Mouse (Mus musculus) stomach, postnatal 0 days (tissue): ENCODE measurements around the gene Snap91. TPM values are rescaled to one million over a fixed set of nuclear protein-coding genes. Genes with fewer than 3 reads are reported as not detected.
A peak's percentile ranks its signal among the peaks of the same experiment; 100 is the strongest.

Source experiments
- ATAC-seq: fragments of 200-750 bp; cut with Nextera tagmentation; 2 replicates; pipeline ENCODE4 v1.8.0; 2017; ENCODE audit not compliant: low FRiP score, low TSS enrichment
- DNase-seq: peaks from one replicate; pipeline ENCODE4 v3.0.0-alpha.2; 2016; ENCODE audit warnings: low spot score
- H3K27ac ChIP-seq: fragments of 300-500 bp; sonication (generic); replicated peaks from 2 replicates; pipeline ENCODE4 v1.5.1; 2014; ENCODE audit warnings: mild to moderate bottlenecking, control low read depth
- H3K27me3 ChIP-seq: fragments of 300-500 bp; sonication (generic); 2 replicates; pipeline ENCODE4 v1.6.1; 2014; ENCODE audit warnings: low read length; ENCODE audit not compliant: control insufficient read depth, insufficient read depth
- H3K36me3 ChIP-seq: fragments of 300-500 bp; sonication (generic); 2 replicates; pipeline ENCODE4 v1.6.1; 2014; ENCODE audit warnings: low read length, mixed read lengths; ENCODE audit not compliant: control insufficient read depth, insufficient read depth
- H3K4me1 ChIP-seq: fragments of 300-500 bp; sonication (generic); replicated peaks from 2 replicates; pipeline ENCODE4 v1.6.1; 2014; ENCODE audit warnings: antibody characterized with exemption; ENCODE audit not compliant: control insufficient read depth, insufficient read depth
- H3K4me2 ChIP-seq: fragments of 300-500 bp; sonication (generic); replicated peaks from 2 replicates; pipeline ENCODE4 v1.6.1; 2014; ENCODE audit warnings: low read depth, mild to moderate bottlenecking, control low read depth, moderate library complexity
- H3K4me3 ChIP-seq: fragments of 300-500 bp; sonication (generic); 2 replicates; pipeline ENCODE4 v1.5.1; 2014; ENCODE audit warnings: low read depth, low read length, control low read depth
- H3K9ac ChIP-seq: fragments of 300-500 bp; sonication (generic); 2 replicates; pipeline ENCODE4 v1.6.1; 2014; ENCODE audit warnings: mild to moderate bottlenecking, low read length, control low read depth, mixed read lengths
- H3K9me3 ChIP-seq: fragments of 300-500 bp; sonication (generic); 2 replicates; pipeline ENCODE4 v1.6.1; 2016; ENCODE audit warnings: low read length; ENCODE audit not compliant: control insufficient read depth
- CTCF ChIP-seq: IDR thresholded peaks from 2 replicates; pipeline ENCODE4 v1.5.1; 2016; ENCODE audit warnings: antibody characterized with exemption, low read depth, mild to moderate bottlenecking, moderate library complexity
- EP300 ChIP-seq: optimal IDR thresholded peaks from 2 replicates; pipeline ENCODE3; 2016; ENCODE audit warnings: antibody characterized with exemption
- WGBS: fragments of 180-500 bp; shearing (Covaris S2); extraction: QIAGEN DNeasy Blood & Tissue Kit; methylation state at CpG from one replicate; pipeline ENCODE4 v1.1.7; 2014; 5-methylcytosine and 5-hydroxymethylcytosine counted together
- polyA plus RNA-seq: library from polyadenylated mRNA; unstranded; fragments of >200 nt; fragmentation: Nextera tagmentation; extraction: Ambion mirVana; gene quantifications from 2 replicates; pipeline ENCODE4 v1.2.1, GENCODE M21; 2015

The Snap91 gene
- polyA plus RNA-seq, 1 experiment from 2014 or later = 2.4 TPM

DNA sequence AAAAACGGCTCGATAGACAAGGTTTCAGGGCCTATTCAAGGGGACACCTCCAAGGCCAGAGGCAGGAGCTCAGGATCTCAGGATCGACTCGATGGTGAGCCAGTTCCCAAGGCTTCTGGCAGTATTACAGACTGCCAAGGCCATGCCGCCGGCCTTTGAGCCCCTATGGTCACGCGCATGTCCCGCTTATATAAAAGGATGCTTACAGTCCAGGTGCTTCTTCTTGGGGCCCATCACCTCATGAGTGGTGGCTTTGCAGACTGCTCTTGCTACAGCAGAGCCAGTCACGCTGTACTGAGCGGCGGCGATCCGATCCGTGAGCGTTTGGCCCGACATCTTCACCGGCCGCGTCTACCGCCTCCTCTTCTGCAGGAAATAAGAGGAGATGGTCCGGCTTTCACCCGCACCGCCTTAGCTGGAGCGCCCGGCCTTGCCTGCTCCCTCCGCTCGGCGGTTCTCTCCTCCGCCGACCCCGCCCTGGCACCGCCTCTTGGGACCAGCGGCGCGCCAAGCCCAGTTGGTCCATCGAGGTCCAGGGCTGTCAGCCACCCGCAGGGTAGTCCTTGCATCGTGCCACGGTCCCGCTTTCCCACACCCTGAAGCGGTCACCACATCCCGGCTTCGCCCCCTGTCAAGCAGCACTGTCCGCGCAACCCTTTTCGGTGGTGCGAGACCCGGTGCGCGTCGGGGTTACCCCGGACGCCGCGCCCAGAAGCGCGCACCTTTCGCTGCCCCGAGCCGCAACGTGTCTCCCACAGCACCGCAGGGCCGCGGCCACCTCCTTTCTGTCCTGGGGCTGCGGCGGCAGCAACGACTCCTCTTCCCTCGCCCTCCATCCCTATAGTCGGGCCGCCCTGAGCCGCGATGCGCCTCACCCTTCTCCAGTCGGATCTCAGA, 990 bp downstream of the Snap91 start:
- TF ChIP-seq CTCF (no peak), EP300 (no peak)
- DNase-seq = peak; percentile 28
- peak overlapping the region; percentile 94 for H3K4me2 ChIP-seq
- peak overlapping the region; percentile 27; the same call in 1 of the 2 replicates for H3K9ac ChIP-seq
- peak; percentile 45; the same call in 1 of the 2 replicates for ATAC-seq
- H3K27ac ChIP-seq = no peak overlapping the region
- peaks cover 13% of the 10 kb centered on the region; the same call in 1 of the 2 replicates for H3K27me3 ChIP-seq
- H3K4me3 ChIP-seq = peak overlapping the region; percentile 55
- no peaks in the 10 kb centered on the region for H3K36me3 ChIP-seq
- no peaks in the 10 kb centered on the region for H3K4me1 ChIP-seq
- WGBS = 1% methylated on average over 70 of the region's 75 CpGs
- no peaks in the 10 kb centered on the region for H3K9me3 ChIP-seq

- H3K4me1 ChIP-seq = no peaks in the 10 kb centered on the region
- ATAC-seq (no peak), DNase-seq (no peak)
- H3K4me2 ChIP-seq = no peak overlapping the region
- H3K27ac ChIP-seq = no peak overlapping the region
- no peak overlapping the region for H3K4me3 ChIP-seq
- TF ChIP-seq EP300 = no peak
- no peak for TF ChIP-seq CTCF
- no peak overlapping the region for H3K9ac ChIP-seq
- 74% methylated on average over 6 of the region's 6 CpGs for WGBS
- peaks cover 13% of the 10 kb centered on the region; the same call in 1 of the 2 replicates for H3K27me3 ChIP-seq
- no peaks in the 10 kb centered on the region for H3K36me3 ChIP-seq
- H3K9me3 ChIP-seq = no peaks in the 10 kb centered on the region
Measured at GRCm38 (mm10) chr9:86878716-86879115, 1.7 kb downstream of the Snap91 start.

GRCm38 (mm10) chr9:86873681-86874080, 6.8 kb downstream of the Snap91 start:
- H3K36me3 ChIP-seq = no peaks in the 10 kb centered on the region
- H3K4me1 ChIP-seq = no peaks in the 10 kb centered on the region
- no peaks in the 10 kb centered on the region for H3K9me3 ChIP-seq
- DNase-seq = no peak
- no peak overlapping the region for H3K4me3 ChIP-seq
- no peak overlapping the region for H3K4me2 ChIP-seq
- 63% methylated on average over 4 of the region's 4 CpGs for WGBS
- H3K27me3 ChIP-seq = 0 out of 2 replicates have a peak, but pooled peaks cover 4% of the 10 kb centered on the region
- TF ChIP-seq CTCF = no peak
- no peak for TF ChIP-seq EP300
- no peak overlapping the region for H3K27ac ChIP-seq
- no peak for ATAC-seq
- H3K9ac ChIP-seq = no peak overlapping the region

DNA sequence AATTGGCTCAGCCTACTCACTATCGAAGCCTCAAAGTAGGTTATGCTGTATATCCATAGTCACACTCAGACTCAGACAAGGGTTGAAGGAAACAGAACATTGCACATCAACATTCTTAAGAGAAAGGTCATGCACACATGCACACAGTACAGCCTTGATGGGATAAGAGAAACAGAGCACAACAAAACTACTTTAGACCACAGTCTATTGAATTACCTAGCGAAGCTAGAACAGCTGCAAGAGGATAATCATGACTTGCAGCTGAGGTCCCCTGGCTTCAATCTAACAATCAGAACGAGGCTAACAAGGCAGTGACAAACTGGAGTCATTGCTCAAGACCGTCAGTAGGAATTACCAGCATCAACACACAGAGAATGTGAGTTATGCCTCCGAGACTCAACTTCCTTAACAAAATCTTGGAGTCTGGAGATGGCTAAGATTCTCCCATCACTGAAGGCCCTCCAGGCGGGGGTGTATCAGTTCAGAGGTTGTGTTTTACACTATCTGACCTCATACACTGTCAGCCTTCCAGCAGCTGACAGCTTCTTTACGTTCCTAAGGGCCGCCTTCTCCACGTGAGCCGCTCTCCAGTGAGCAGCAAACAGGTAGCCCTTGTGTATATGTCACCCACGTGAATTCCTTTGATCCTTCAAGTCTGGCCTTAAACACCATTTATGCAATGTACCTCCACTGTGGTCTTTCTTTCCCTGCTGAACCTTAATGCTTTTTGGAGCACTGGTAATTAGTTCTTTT, 10.7 kb downstream of the Snap91 start:
- ATAC-seq (no peak), DNase-seq (no peak)
- Histone ChIP-seq H3K36me3 (no peaks in the 10 kb centered on the region), H3K27me3 (no peaks in the 10 kb centered on the region), H3K4me2 (no peak overlapping the region), H3K27ac (no peak overlapping the region), H3K9ac (no peak overlapping the region), H3K4me3 (no peak overlapping the region), H3K9me3 (no peaks in the 10 kb centered on the region), H3K4me1 (no peaks in the 10 kb centered on the region)
- TF ChIP-seq EP300 (no peak), CTCF (no peak)
- 55% methylated on average over 11 of the region's 11 CpGs for WGBS

- no peaks in the 10 kb centered on the region for H3K27me3 ChIP-seq
- no peak overlapping the region for H3K9ac ChIP-seq
- TF ChIP-seq CTCF (no peak), EP300 (no peak)
- H3K36me3 ChIP-seq = no peaks in the 10 kb centered on the region
- H3K4me1 ChIP-seq = no peaks in the 10 kb centered on the region
- DNase-seq (no peak), ATAC-seq (no peak)
- H3K27ac ChIP-seq = no peak overlapping the region
- 82% methylated on average over 4 of the region's 4 CpGs for WGBS
- no peaks in the 10 kb centered on the region for H3K9me3 ChIP-seq
- H3K4me3 ChIP-seq = no peak overlapping the region
- no peak overlapping the region for H3K4me2 ChIP-seq
Measured at GRCm38 (mm10) chr9:86858101-86858500, 22.4 kb downstream of the Snap91 start.
